Mouse (Mus musculus): ENCODE measurements around the gene Trp53bp2. TPM values are rescaled to one million over a fixed set of nuclear protein-coding genes. Genes with fewer than 3 reads are reported as not detected.

Gene Trp53bp2
- total RNA-seq, 4 experiments from 2014 or later = 8.2 to 11.8 (median 10.9) TPM

DNA sequence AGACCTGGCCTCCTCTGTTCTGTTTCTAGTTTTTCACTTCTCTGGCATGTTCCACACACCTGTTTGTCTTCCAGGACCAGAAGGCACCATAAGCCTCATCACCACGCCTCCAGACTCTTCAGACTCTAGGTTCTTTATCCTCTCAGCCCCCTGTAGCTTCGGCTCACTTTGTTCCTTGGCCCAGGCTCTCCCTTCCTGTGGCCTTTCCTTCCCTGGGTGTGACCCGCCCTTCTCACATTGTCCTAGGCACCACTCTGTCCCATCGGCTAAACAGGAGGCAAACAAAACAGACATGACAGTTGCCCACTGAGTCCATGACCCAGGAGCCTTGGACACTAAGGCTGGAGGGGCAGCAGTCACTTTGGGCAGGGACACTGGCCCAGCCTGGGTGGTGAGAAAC lies 91.3 kb downstream of the Trp53bp2 start:
- DNase-seq (ENCODE audit: low spot score in 2 of 2) = no peak

DNA sequence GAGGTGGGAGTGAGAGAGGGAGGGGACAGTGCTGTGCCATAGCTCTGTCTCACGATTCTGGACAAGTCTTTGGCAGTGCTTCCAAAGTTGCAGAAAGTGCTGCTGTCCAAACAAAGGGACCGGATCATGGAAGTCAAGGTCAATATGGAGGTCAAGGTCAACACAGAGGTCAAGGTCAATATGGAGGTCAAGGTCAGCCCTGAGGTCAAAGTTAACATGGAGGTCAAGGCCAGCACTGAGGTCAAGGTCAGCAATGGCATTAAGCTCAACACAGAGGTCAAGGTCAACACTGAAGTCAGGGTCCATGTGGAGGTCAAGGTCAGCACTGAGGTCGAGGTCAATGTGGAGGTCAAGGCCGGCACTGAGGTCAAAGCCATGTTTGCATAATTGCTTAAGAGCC lies 91.9 kb downstream of the Trp53bp2 start:
- no peak for DNase-seq (ENCODE audit: low spot score in 2 of 2)

DNA sequence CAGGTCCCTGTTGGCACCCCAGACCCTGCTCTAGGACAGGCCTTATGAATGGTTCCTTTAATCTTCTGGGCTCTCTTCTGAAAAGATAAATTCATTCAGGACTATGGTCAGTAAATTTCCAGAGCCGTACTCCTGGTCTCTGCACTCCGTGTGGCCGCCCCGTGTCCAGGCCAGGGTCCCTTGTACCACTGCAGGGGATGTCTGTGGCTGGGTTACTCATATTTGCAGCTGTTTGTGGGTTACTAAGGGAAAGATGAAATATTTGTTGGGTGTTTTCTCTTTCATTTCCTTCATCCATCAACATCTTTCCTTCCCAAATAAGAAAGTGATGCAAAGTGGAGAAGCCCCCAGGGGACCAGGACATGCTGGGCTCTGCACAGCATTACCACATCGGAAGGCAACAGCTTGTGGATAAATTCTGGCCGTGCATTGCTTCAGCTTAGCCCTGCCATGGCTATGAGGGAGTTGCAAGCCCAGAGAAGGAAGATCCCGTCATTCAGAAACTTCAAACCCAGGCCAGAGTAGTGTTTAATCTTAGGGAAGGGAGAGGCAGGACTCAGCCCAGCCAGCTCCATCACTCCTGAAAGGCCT lies 92.9 kb downstream of the Trp53bp2 start:
- DNase-seq (ENCODE audit: low spot score in 2 of 2) = peak; percentile 36 to 47

DNA sequence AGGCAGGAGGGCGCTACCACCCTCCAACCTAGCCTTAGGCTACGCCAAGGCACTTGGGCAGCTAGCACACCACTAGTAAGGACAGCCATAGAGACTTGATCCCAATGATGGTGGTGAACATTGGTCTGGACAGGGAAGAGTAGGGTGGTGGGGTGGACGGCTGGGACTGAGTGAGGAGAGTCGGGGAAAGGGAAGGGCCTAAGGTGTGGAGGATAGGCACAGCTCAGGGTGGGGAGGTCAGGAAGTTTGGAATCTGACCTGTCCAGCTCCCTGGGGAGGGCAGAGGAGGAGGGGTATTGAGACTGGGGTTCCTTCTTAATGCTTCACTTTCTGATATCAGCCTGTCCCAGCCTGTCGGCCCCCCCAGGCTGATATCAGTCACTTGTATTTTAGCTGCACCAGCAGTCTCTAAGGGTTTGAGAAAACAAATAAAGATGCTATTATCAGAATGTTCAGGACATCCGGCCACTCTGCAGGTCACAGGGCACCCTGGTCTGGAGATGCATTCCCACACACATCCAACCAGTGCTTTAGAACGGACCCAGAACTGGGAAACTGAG lies 93.6 kb downstream of the Trp53bp2 start:
- DNase-seq (ENCODE audit: low spot score in 2 of 2) = no peak

DNA sequence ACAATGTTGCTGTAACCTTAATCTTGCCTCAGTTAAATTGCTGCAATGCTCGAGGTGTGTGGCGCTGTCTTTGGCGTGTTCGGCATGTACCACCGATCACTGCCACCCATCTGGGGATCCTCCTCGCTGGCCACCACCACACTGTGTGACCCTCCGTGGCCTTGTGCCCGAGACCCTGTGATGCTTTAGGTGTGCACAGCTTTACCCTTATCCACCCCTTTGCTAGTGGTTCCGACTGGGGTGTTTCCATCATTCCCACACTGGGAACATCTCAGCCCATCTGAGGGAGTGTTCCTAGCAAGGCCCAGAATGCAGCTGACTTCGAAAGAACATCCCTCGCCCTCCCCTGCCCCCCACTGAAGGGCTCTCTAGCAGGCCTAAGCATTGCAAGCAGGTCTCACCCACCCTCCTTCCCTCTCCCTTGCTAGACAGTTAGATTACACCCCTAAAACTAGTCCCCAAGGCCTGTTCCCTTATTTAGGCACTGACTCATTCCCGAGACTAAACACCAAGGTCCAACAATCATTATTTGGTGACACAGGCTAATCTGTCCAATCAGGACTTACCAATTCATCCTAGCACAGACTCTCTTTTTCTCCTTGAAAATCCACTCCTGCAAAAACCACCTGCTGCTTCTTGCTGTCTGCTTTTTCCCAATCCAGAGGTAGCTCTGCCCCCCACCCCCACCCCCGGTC lies 94.4 kb downstream of the Trp53bp2 start:
- no peak for DNase-seq (ENCODE audit: low spot score in 2 of 2)

DNA sequence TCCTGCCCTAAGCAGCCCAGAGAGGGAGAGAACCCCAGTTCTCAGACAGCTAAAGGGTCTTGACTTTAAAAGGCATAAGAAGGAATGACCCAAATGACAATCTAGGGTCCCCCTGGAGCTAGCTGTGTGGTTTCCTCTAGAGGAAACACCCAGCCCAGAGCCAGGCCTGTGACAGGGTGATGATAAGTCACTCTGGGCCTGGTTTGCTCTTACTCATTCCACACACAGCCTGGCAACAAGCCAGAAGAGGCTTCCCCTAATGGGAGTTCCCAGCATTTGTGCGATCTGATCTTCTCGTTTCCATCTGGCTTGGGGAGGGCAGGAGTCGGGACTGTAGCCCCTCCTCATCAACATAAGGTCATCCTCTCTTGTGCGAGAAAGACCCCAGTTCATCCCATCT lies 95.3 kb downstream of the Trp53bp2 start:
- DNase-seq (ENCODE audit: low spot score in 2 of 2) = peak in 1 of 2 experiments; percentile 60

DNA sequence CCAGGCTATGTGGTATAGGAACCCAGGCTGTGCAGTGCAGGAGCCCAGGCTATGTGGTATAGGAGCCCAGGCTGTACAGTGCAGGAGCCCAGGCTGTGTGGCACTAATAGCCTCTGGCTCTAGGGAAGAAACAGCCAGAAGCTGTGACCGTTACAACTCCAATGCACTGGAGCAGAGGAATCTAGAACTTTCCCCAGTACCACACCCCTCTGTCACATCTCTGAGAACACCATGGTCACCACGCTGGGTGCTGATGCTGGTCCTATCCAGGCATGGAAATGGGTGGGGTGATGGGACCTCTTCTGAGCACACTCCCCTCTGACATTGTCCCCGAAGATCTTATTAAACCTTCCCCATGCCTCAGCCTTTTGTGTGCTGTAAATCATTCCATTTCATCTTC lies 96.3 kb downstream of the Trp53bp2 start:
- no peak for DNase-seq (ENCODE audit: low spot score in 2 of 2)

DNA sequence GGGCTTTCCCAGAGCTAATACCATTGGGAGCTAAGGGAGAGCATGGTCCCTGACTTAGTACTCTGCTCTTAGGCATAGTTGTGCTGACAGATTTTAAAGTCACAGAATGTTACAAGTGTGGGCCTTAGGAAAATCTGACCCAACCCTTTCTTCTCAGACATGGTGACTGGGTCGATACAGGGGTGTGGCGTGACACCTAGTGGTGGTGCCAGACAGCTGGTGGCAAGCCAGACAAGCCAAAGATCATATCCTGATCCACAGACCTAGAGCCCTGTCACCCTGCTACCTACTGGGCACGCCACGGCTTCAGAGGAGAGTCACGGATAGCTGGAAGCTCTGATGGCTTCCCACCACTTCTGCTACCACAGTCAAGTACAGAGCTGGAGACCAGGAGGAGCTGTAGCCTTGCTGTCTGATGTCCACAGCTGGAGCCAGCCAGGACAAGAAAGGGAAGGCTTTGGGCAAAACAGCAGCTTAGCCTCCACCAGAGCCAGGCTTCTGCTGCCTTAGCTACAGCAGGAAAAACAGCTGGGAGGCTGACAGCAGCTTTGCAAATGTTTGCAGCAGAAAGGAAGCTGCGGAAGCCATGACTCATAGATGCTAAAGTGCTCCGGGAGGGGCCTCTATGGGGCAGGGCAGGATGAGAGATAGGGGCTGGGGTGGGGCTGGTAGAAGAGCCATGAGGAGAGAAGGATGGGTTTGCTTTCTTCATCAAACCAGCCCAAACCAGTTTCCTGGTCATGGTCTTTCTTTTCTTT lies 97.4 kb downstream of the Trp53bp2 start:
- DNase-seq (ENCODE audit: low spot score in 2 of 2) = peak in 1 of 2 experiments; percentile 53

DNA sequence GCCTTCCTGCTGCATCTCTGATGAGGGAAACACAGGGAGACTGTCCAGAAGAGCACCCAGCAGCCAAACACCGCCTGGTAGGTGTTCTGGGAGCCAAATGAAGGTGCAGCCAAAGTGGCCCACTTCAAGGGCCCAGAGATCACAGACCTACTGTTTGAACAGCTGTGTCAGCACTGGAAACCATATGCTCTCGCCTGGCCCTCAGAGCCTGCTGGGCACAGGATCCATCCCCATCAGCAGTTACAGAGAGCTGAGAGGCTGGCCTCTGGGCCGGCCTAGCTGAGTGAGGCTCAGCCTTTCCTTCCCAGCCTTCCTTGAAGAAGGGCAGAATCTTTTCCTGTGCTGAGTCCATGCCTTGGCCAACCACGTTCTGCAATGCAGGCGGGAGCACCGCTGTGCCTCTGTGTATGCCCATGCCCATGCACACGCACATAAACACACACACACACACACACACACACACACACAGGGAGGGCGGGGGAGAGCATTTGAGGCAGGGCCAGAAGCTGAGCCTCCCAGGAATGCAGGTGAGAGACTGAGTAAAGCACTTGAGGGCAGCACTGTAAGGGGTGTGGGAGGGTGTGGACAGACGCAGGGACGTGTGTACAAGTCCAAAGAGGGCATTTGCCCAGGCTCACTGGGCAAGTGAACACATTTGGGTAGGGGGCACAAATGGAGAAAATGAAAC lies 100.3 kb downstream of the Trp53bp2 start:
- DNase-seq (ENCODE audit: low spot score in 2 of 2) = peak in 1 of 2 experiments; percentile 62

DNA sequence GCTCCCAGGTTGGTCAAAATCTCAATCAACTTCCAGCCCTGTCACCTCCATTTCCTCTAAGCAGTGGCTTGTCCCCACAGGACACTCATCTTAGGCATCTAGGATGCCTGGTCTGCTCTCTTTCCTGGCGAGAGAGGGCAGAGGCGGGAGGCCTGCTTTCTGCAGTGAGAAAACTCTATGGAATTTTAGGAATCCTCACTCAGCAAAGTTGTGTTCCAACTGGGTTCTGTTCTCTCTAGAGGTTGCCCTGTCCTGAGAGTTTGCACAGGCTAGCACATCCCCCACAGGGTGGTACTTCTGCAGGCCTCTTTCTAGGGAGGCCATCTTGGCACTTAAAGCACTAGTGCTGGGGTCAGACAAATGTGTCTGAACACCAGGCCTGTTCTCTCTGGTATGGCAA lies 102.1 kb downstream of the Trp53bp2 start:
- DNase-seq (ENCODE audit: low spot score in 2 of 2) = no peak

DNA sequence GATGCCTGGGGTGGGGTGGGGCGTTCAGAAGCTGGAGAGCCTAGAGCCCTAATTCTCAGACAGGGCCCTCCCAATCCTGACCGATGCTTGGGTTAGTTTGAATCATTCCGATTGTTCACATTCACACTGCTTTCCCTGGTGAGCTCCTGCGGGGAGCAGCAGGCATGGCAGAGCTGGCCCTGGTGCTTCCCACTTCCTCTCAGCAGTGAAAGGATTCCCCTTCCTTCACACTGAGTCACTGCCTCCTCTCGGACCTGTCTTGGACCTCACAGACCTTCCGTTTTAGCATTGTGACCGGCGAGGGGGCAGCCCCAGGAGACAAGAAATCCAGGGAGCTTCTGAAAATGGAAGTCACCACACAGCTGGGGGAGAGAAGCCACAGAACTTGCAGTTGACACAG lies 102.8 kb downstream of the Trp53bp2 start:
- no peak for DNase-seq (ENCODE audit: low spot score in 2 of 2)

Other genes starting within 250 kb of the Trp53bp2 start
- not detected for gene Vmn1r1, start 244.7 kb upstream of the Trp53bp2 start, total RNA-seq (2022)
- 10 to 100 TPM; 11.7 to 18.1 (median 15.7) TPM for gene Degs1, start 126.4 kb upstream of the Trp53bp2 start, total RNA-seq (2022)
- gene Fbxo28, start 67.5 kb upstream of the Trp53bp2 start, total RNA-seq (2022) = 10 to 100 TPM; 17.2 to 21.0 (median 19.1) TPM
- 10 to 100 TPM; 46.6 to 49.7 (median 47.6) TPM for gene Capn2, start 108.4 kb downstream of the Trp53bp2 start, total RNA-seq (2022)
- gene Capn8, start 155.8 kb downstream of the Trp53bp2 start, total RNA-seq (2022) = not detected